Mouse (Mus musculus) lung, adult 2 months (tissue): ENCODE results near the gene Ndufaf8.

Experiments
- CTCF ChIP-seq: fragments of 200-500 bp; IDR thresholded peaks from 2 replicates; pipeline ENCODE4 v1.5.1; 2011; ENCODE audit warnings: mild to moderate bottlenecking, low read length, control low read depth; ENCODE audit not compliant: insufficient read depth
- POLR2A ChIP-seq: fragments of 200-500 bp; IDR thresholded peaks from 2 replicates; pipeline ENCODE4 v1.6.1; 2011; ENCODE audit warnings: low read depth, mild to moderate bottlenecking, control low read depth, low read length, borderline replicate concordance; ENCODE audit errors: extremely low read depth

GRCm38 (mm10) chr11:120086702-120087152 lies 12.0 kb upstream of the Ndufaf8 start, which contains the start of gene Cep131:
- no peak for TF ChIP-seq CTCF
- TF ChIP-seq POLR2A = peak; percentile 17; the same call in 1 of the 2 replicates
